Mouse (Mus musculus) E14TG2a.4 (cell line): Measurements from ENCODE around the gene Hist1h2bn.
"Not testable (repeated sequence)": the region's sequence is repeated elsewhere in the genome, so short reads cannot be mapped to it uniquely, and the experiment has no call there.

Experiments used
- H3K27me3 ChIP-seq: 2 replicates; pipeline ENCODE4 v1.6.1; 2014; ENCODE audit warnings: low read length, control low read depth; ENCODE audit not compliant: insufficient read depth
- H3K36me3 ChIP-seq: 2 replicates; pipeline ENCODE4 v1.6.1; 2014; ENCODE audit warnings: low read length, control low read depth; ENCODE audit not compliant: insufficient read depth
- H3K4me1 ChIP-seq: replicated peaks from 2 replicates; pipeline ENCODE4 v1.6.1; 2014; ENCODE audit warnings: low read depth, low read length, control low read depth
- H3K4me3 ChIP-seq: replicated peaks from 2 replicates; pipeline ENCODE4 v1.5.1; 2014; ENCODE audit warnings: mild to moderate bottlenecking, low read length
- H3K9me3 ChIP-seq: 2 replicates; pipeline ENCODE4 v1.6.1; 2014; ENCODE audit warnings: low read length, control low read depth
- CTCF ChIP-seq: conservative IDR thresholded peaks from 2 replicates; pipeline ENCODE4 v1.5.1; 2014; ENCODE audit warnings: low read length
- NANOG ChIP-seq: IDR thresholded peaks from 2 replicates; pipeline ENCODE4 v1.6.1; 2014; ENCODE audit warnings: borderline replicate concordance, low read length, mixed read lengths
- POU5F1 ChIP-seq: IDR thresholded peaks from 2 replicates; pipeline ENCODE4 v1.6.1; 2014; ENCODE audit warnings: low read length, borderline replicate concordance

Hist1h2bn gene

GRCm38 (mm10) chr13:21753524-21754285 lies at the start of gene Hist1h2bn, which contains the start of gene Hist1h2ak:
TSS of gene Hist1h2bn (plus strand) at chr13:21754123.
TSS of gene Hist1h2ak (minus strand) at chr13:21753827.
- H3K27me3 ChIP-seq, H3K36me3 ChIP-seq, H3K9me3 ChIP-seq: not testable (repeated sequence)
- peak within 1 kb of the TSS; percentile 69 for H3K4me3 ChIP-seq
- H3K4me1 ChIP-seq, result peaks cover 29% of the 10 kb centered on the region

DNA sequence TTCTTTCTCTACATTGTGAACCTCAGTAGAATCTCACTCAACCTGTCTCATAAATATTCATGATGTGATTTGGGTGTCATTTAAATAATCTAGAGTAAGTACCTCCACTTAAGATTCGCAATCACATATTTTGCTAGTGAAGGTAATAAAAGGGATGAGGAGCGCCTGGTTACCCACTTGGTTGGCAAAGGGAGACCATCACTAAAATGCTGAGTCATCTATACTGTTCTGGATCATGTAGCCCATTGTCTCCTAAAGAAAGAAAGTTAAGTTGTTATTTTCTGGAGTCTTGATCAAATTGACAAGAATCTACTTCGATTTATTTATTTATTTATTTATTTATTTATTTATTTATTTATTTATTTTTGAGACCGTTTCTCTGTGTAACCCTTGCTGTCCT lies 47.3 kb upstream of the Hist1h2bn start:
- H3K4me3 ChIP-seq, result no peak overlapping the region
- peaks cover 13% of the 10 kb centered on the region for H3K4me1 ChIP-seq
- TF ChIP-seq POU5F1 (no peak), NANOG (no peak), CTCF (no peak)
- no peaks in the 10 kb centered on the region for H3K9me3 ChIP-seq
- 0 out of 2 replicates have a peak, but pooled peaks cover 3% of the 10 kb centered on the region for H3K27me3 ChIP-seq
- no peaks in the 10 kb centered on the region for H3K36me3 ChIP-seq

- Histone ChIP-seq H3K36me3 (no peaks in the 10 kb centered on the region), H3K9me3 (no peaks in the 10 kb centered on the region), H3K4me3 (peak overlapping the region; percentile 95), H3K27me3 (no peaks in the 10 kb centered on the region), H3K4me1 (peaks cover 16% of the 10 kb centered on the region)
- peak; percentile 59 for TF ChIP-seq CTCF
- no peak for TF ChIP-seq POU5F1
These were observed 43.8 kb upstream of the Hist1h2bn start for GRCm38 (mm10) chr13:21710031-21710711.

- H3K9me3 ChIP-seq, result no peaks in the 10 kb centered on the region
- H3K36me3 ChIP-seq, result no peaks in the 10 kb centered on the region
- no peaks in the 10 kb centered on the region for H3K27me3 ChIP-seq
- H3K4me3 ChIP-seq, result peak overlapping the region; percentile 95
- peaks cover 20% of the 10 kb centered on the region for H3K4me1 ChIP-seq
- TF ChIP-seq CTCF (no peak), NANOG (no peak)
These were observed 43.0 kb upstream of the Hist1h2bn start for GRCm38 (mm10) chr13:21710821-21711525.

DNA sequence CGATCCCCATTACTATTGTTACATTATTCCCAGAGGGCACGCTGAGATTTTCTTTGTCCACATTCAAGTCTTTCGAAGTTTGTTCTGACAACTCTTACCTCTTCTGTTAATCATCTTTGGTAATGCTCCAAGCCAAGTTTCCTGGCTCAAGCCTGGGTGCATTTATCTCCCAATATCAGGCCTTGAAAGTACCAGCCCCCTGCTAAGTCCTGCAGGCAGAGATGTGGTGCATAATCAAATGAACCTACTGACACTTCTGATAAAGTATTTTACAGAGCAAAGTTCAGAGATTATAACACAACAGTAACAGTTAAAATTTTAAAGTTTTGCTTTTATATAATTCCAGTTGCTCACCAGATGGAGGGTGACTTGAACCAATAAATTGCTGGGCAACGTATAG lies 42.2 kb upstream of the Hist1h2bn start:
- Histone ChIP-seq H3K4me3 (peak overlapping the region; percentile 95), H3K27me3 (no peaks in the 10 kb centered on the region), H3K36me3 (no peaks in the 10 kb centered on the region), H3K9me3 (no peaks in the 10 kb centered on the region), H3K4me1 (peaks cover 20% of the 10 kb centered on the region)
- TF ChIP-seq POU5F1 (no peak), CTCF (no peak)

DNA sequence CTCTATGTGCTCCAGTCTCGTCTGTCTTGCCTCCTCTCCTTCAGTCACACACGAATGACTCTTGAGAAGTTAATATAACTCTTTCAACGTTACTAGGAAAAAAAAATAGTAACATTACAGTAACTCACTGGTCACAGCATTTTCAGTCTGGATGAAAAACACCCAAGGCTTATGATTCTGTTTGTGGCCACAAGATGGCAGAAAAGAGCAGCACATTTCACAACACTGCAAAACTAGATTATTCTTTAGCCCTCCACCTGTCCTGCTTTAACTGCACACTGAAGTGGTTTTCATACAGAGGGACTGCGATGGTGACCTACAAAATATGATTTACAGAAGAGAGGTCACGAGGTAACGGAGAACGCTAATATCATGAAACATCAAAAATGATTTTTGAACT lies 39.2 kb upstream of the Hist1h2bn start:
- H3K9me3 ChIP-seq, result no peaks in the 10 kb centered on the region
- peak overlapping the region; percentile 76 for H3K4me3 ChIP-seq
- H3K4me1 ChIP-seq, result peaks cover 26% of the 10 kb centered on the region
- TF ChIP-seq CTCF (peak; percentile 92), POU5F1 (no peak)
- H3K36me3 ChIP-seq, result no peaks in the 10 kb centered on the region
- H3K27me3 ChIP-seq, result no peaks in the 10 kb centered on the region

GRCm38 (mm10) chr13:21715131-21715863 lies 38.6 kb upstream of the Hist1h2bn start:
- H3K9me3 ChIP-seq, result no peaks in the 10 kb centered on the region
- H3K4me3 ChIP-seq, result peak overlapping the region; percentile 76
- no peaks in the 10 kb centered on the region for H3K27me3 ChIP-seq
- no peaks in the 10 kb centered on the region for H3K36me3 ChIP-seq
- H3K4me1 ChIP-seq, result peaks cover 31% of the 10 kb centered on the region
- no peak for TF ChIP-seq CTCF
- TF ChIP-seq POU5F1, result no peak
- TF ChIP-seq NANOG, result no peak

GRCm38 (mm10) chr13:21715864-21716539 lies 37.9 kb upstream of the Hist1h2bn start, which contains the start of the genes Hist1h2bl and Hist1h2ai:
TSS of gene Hist1h2bl (minus strand) at chr13:21716143.
TSS of gene Hist1h2ai (plus strand) at chr13:21716422.
- H3K36me3 ChIP-seq, H3K27me3 ChIP-seq, H3K9me3 ChIP-seq: not testable (repeated sequence)
- Histone ChIP-seq H3K4me1 (peaks cover 36% of the 10 kb centered on the region), H3K4me3 (peak within 1 kb of the TSS; percentile 76)

- Histone ChIP-seq H3K4me1 (peaks cover 29% of the 10 kb centered on the region), H3K4me3 (peak overlapping the region; percentile 75)
- H3K36me3 ChIP-seq, H3K9me3 ChIP-seq, H3K27me3 ChIP-seq: not testable (repeated sequence)
These were observed 37.2 kb upstream of the Hist1h2bn start for GRCm38 (mm10) chr13:21716540-21717391.

- Histone ChIP-seq H3K4me3 (peak within 1 kb of the TSS; percentile 75), H3K4me1 (peaks cover 30% of the 10 kb centered on the region)
- H3K36me3 ChIP-seq, H3K27me3 ChIP-seq, H3K9me3 ChIP-seq: not testable (repeated sequence)
These were observed 36.2 kb upstream of the Hist1h2bn start, which contains the start of gene Hist1h3h for GRCm38 (mm10) chr13:21717397-21718357. TSS of gene Hist1h3h (plus strand) at chr13:21717659.
